Mouse (Mus musculus) lung, adult 18-20 months (tissue): ENCODE measurements at regions not wholly inside any gene's neighbourhood (a gene's known extent, or its start where the extent isn't known, plus 50 kb on each side); places are given as distances from the start of the nearest gene placed in this dataset.
"Not testable (repeated sequence)": the region's sequence is repeated elsewhere in the genome, so short reads cannot be mapped to it uniquely, and the experiment has no call there.

Source experiments
- DNase-seq, 2 experiments: peaks; one replicate each; pipeline ENCODE4 v3.0.0; 2022; ENCODE audit warnings: mixed read lengths in 2 of 2

GRCm38 (mm10) chr2:78598039-78598438, 269.9 kb upstream of the Ube2e3 start:
- DNase-seq = no peak

- DNase-seq = no peak
Measured at GRCm38 (mm10) chr2:78596251-78596650, 271.7 kb upstream of the Ube2e3 start.

GRCm38 (mm10) chr2:78580013-78580412, 287.9 kb upstream of the Ube2e3 start:
- DNase-seq = no peak

GRCm38 (mm10) chr2:78572492-78572891, 295.4 kb upstream of the Ube2e3 start:
- DNase-seq = no peak

- no peak for DNase-seq
Measured at GRCm38 (mm10) chr2:78558128-78558527, 309.8 kb upstream of the Ube2e3 start.

GRCm38 (mm10) chr2:78551085-78551484, 316.8 kb upstream of the Ube2e3 start:
- no peak for DNase-seq

GRCm38 (mm10) chr2:78548683-78549467, 319.0 kb upstream of the Ube2e3 start:
- no peak for DNase-seq

GRCm38 (mm10) chr2:78547286-78547685, 320.6 kb upstream of the Ube2e3 start:
- DNase-seq = no peak

- no peak for DNase-seq
Measured at GRCm38 (mm10) chr2:78540422-78540821, 327.5 kb upstream of the Ube2e3 start.

GRCm38 (mm10) chr2:78539592-78540300, 328.2 kb upstream of the Ube2e3 start:
- DNase-seq = no peak

- DNase-seq = no peak
Measured at GRCm38 (mm10) chr2:78537574-78537973, 330.4 kb upstream of the Ube2e3 start.

- DNase-seq = not testable (repeated sequence)
Measured at GRCm38 (mm10) chr2:78533881-78534280, 334.0 kb upstream of the Ube2e3 start.

- DNase-seq = no peak
Measured at GRCm38 (mm10) chr2:78530535-78530934, 337.4 kb upstream of the Ube2e3 start.

GRCm38 (mm10) chr2:78520258-78521023, 347.5 kb upstream of the Ube2e3 start:
- no peak for DNase-seq

- DNase-seq = no peak
Measured at GRCm38 (mm10) chr2:78493115-78493514, 374.8 kb upstream of the Ube2e3 start.

- no peak for DNase-seq
Measured at GRCm38 (mm10) chr2:78480036-78480435, 387.9 kb upstream of the Ube2e3 start.

- no peak for DNase-seq
Measured at GRCm38 (mm10) chr2:78459444-78459843, 408.5 kb upstream of the Ube2e3 start.

GRCm38 (mm10) chr2:78453411-78453810, 414.5 kb upstream of the Ube2e3 start:
- DNase-seq = no peak

GRCm38 (mm10) chr2:78436816-78437215, 431.1 kb upstream of the Ube2e3 start:
- no peak for DNase-seq

- DNase-seq = no peak
Measured at GRCm38 (mm10) chr2:78435071-78435470, 432.9 kb upstream of the Ube2e3 start.

GRCm38 (mm10) chr2:78427659-78428336, 440.1 kb upstream of the Ube2e3 start:
- DNase-seq = no peak

- DNase-seq = peak in 1 of 2 experiments; percentile 2
Measured at GRCm38 (mm10) chr2:78418561-78419338, 449.2 kb upstream of the Ube2e3 start.
